Mouse (Mus musculus) neutrophil, adult 5-6 weeks (primary cell): ENCODE measurements around the gene Gsx1. TPM values are rescaled to one million over a fixed set of nuclear protein-coding genes. Genes with fewer than 3 reads are reported as not detected.

ENCODE experiments used
- ATAC-seq: fragments of 151-379, 151-347 bp; 2 replicates; pipeline ENCODE4 v1.8.0; 2017; ENCODE audit warnings: mild to moderate bottlenecking, moderate TSS enrichment; ENCODE audit not compliant: insufficient number of reproducible peaks, poor library complexity, low FRiP score, severe bottlenecking; ENCODE audit errors: extremely low read depth
- total RNA-seq: library from RNA; stranded (forward); fragments of 200-1000 nt; gene quantifications from 2 replicates; pipeline ENCODE4 v1.2.3, GENCODE M21; 2017

Gsx1 gene
- total RNA-seq, 1 experiment from 2014 or later = not detected

DNA sequence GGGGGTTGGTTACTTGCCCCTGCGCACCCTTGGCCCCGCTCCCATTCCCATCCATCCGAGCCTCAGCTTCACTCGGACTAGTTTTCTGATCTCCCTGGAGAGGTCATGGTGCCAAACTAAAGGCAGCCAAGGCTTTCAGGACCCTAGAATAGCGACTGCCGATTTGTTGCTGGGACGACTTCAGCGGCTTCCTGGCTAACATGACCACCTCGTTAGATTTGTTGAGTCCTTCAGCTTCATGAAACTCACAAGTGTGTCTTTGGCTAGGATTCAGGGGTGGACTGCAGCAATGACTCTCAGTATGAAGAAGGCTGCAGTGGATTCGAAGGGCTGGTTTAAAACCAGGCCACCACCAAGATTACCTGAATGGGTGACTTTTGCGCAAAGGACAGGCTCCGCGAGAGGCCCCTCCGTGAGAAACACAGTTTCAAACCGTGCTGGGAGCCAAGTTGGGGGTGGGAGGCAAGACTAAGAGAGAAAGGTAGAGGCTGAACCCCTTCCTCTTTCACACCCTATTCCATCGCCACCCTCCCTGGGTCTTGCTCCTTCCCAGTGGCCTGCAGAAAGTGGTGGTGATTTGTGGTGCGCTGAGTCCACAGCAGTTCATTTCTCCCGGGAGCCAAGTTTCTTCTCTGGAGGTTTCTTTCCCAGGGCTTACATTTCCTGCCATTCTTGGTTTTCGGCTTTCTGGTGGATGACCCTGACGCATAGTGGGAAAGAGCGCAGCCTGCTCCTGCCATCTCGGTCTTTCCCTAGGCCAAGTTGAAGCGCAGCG is 3.5 kb downstream of the Gsx1 start:
- ATAC-seq = no peak

- ATAC-seq = no peak
Observed at GRCm38 (mm10) chr5:147192576-147192960, 4.1 kb downstream of the Gsx1 start.

DNA sequence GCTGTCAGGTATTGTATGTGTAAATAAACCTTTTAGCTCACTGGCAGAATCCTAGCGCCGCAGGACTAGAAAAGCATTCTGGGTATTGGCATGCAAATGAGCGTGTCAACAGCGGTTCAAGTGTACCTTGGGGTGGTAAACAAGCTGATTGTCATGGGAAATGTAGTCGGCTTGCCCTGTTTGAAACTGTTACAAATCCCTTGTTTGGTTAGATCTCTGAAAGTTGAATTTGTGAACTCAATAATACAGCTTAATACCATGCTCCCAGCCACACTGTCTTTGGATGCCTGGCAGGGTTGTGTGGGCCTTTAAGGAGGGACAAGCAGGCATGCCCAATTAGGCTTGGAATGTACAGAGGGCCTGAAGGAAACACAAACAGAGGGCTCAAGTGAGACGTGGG is 16.4 kb downstream of the Gsx1 start:
- no peak for ATAC-seq

- no peak for ATAC-seq
Observed at GRCm38 (mm10) chr5:147207852-147208251, 19.4 kb downstream of the Gsx1 start.

DNA sequence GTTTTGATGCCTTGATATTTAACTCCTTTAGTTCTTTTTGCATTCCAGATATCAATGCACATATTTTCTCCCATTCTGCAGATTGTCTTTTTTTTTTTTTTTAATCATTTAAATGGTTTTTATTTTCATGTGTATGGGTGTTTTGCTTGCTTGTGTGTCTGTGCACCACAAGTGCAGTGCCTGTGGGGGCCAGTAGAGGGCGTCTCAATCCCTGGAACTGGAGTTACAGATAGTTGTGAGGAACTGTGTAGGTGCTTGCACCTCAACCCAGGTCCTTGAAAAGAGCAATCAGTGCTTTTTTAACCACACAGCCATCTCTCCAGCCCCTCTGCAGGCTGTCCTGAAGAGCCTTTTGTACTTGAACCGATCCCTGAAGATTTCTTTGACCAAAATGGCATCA is 20.0 kb downstream of the Gsx1 start:
- no peak for ATAC-seq

DNA sequence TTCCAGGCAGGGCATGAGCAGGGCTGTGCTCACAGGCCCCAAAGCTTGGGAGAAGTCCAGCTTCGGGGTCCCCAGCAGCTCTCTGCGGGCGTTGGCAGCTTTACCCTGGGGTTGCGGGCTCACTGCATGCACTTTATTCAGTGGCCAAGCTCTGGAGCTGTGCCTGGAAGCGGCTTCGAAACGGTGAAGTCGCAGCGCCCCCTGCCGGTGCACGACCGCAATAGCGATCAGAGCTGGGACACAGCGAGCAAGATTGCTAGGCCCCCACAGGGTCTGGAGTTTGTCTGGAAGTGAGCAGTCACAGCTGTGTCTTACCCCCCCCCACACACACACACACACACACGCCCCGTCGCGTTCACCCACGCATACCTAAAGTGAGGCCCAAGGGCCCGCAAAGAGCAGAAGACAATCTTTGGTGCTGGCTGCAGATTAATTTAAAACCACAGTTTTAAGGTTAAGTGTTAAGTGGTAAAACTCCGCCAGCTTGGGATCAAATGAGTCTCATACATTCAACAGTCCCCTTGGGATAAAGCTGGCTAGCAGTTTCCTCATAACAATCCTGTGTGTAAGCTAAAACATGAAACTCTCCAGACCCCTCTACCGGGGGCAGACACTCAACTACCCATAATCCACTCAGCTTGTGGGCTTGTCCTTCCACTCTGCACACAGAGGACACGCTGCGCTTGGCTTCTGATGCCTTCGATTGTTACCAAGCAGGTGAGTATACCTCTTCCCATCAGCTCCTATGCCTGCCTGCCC is 39.0 kb downstream of the Gsx1 start:
- peak; percentile 62 for ATAC-seq

- ATAC-seq = no peak
Observed at GRCm38 (mm10) chr5:147235406-147236309, 47.2 kb downstream of the Gsx1 start.

Other genes with a start within 250 kb of the Gsx1 start
- 52.6 and 60.8 TPM in 2 replicates for gene Gtf3a, start 240.0 kb upstream of the Gsx1 start, total RNA-seq
- 23.0 and 24.1 TPM in 2 replicates for gene Mtif3, start 224.9 kb upstream of the Gsx1 start, total RNA-seq
- gene Lnx2, start 112.1 kb upstream of the Gsx1 start, total RNA-seq = 13.5 and 18.3 TPM in 2 replicates
- gene Polr1d, start 111.6 kb upstream of the Gsx1 start, total RNA-seq = 63.5 and 70.0 TPM in 2 replicates
- not detected in 2 replicates for gene Pdx1, start 81.3 kb downstream of the Gsx1 start, total RNA-seq
- not detected in 2 replicates for gene Cdx2, start 118.6 kb downstream of the Gsx1 start, total RNA-seq
- not detected in 2 replicates for gene Urad, start 133.7 kb downstream of the Gsx1 start, total RNA-seq
- gene Flt3, start 211.8 kb downstream of the Gsx1 start, total RNA-seq = 2.0 and 2.1 TPM in 2 replicates
- 313 and 342 TPM in 2 replicates for gene Pan3, start 241.5 kb downstream of the Gsx1 start, total RNA-seq